Mouse (Mus musculus) heart, adult 2 months (tissue): ENCODE measurements around the gene Supt16. TPM values are rescaled to one million over a fixed set of nuclear protein-coding genes. Genes with fewer than 3 reads are reported as not detected.
A peak's percentile ranks its signal among the peaks of the same experiment; 100 is the strongest.

Experiments
- DNase-seq, 2 experiments: peaks; one replicate each; pipeline ENCODE4 v3.0.0; 2021
- H3K27ac ChIP-seq: fragments of 200-600 bp; 2 replicates; pipeline ENCODE4 v1.8.1; 2022
- H3K27me3 ChIP-seq: fragments of 200-500 bp; 2 replicates; pipeline ENCODE4 v1.6.1; 2012; ENCODE audit warnings: mild to moderate bottlenecking, low read length, inconsistent platforms, mixed read lengths; ENCODE audit not compliant: control insufficient read depth, insufficient read depth
- H3K36me3 ChIP-seq: fragments of 200-500 bp; 2 replicates; pipeline ENCODE4 v1.6.1; 2012; ENCODE audit warnings: low read length, inconsistent platforms; ENCODE audit not compliant: control insufficient read depth, insufficient read depth
- H3K4me1 ChIP-seq: fragments of 200-500 bp; 2 replicates; pipeline ENCODE4 v1.6.1; 2011; ENCODE audit warnings: low read length; ENCODE audit not compliant: control insufficient read depth, insufficient read depth
- H3K4me3 ChIP-seq: fragments of 200-600 bp; 2 replicates; pipeline ENCODE4 v1.8.1; 2022
- H3K79me2 ChIP-seq: fragments of 200-500 bp; replicated peaks from 2 replicates; pipeline ENCODE4 v1.6.1; 2012; ENCODE audit warnings: mild to moderate bottlenecking, inconsistent platforms, low read length, moderate library complexity, mixed read lengths; ENCODE audit not compliant: control insufficient read depth, insufficient read depth
- H3K9ac ChIP-seq: fragments of 200-500 bp; 2 replicates; pipeline ENCODE4 v1.6.1; 2012; ENCODE audit warnings: low read depth, mild to moderate bottlenecking, control low read depth, inconsistent platforms, low read length, mixed read lengths
- CTCF ChIP-seq: fragments of 200-600 bp; IDR thresholded peaks from 2 replicates; pipeline ENCODE4 v1.8.1; 2022; ENCODE audit warnings: antibody characterized with exemption, mild to moderate bottlenecking, moderate library complexity
- EP300 ChIP-seq: fragments of 200-500 bp; IDR thresholded peaks from 2 replicates; pipeline ENCODE4 v1.6.1; 2011; ENCODE audit warnings: low read depth, low read length, control low read depth; ENCODE audit not compliant: insufficient read depth
- POLR2A ChIP-seq: fragments of 200-500 bp; IDR thresholded peaks from 2 replicates; pipeline ENCODE4 v1.6.1; 2011; ENCODE audit warnings: mild to moderate bottlenecking, low read depth, low read length, control low read depth; ENCODE audit not compliant: insufficient read depth
- WGBS: fragments of 180-500 bp; shearing (Covaris S2); methylation state at CpG from one replicate; pipeline ENCODE4 v1.1.7; 2018; 5-methylcytosine and 5-hydroxymethylcytosine counted together
- intact Hi-C: fragments of 180-260 bp; cut with DNase I; formaldehyde crosslinking; loops from one replicate; pipeline ENCODE4 v1.15.1; 2025
- polyA plus RNA-seq: library from polyadenylated mRNA; depleted of rRNA; stranded (reverse); fragments of >200 nt; gene quantifications from 2 replicates; pipeline ENCODE4 v1.2.3, GENCODE M21; 2012
- total RNA-seq, 2 experiments: library from RNA; stranded (reverse); gene quantifications; 2 replicates each; pipeline ENCODE4 v1.2.3; 2021

Gene Supt16
- total and polyA plus RNA-seq, 3 experiments = 5.3 to 24.7 (median 23.9) TPM

DNA sequence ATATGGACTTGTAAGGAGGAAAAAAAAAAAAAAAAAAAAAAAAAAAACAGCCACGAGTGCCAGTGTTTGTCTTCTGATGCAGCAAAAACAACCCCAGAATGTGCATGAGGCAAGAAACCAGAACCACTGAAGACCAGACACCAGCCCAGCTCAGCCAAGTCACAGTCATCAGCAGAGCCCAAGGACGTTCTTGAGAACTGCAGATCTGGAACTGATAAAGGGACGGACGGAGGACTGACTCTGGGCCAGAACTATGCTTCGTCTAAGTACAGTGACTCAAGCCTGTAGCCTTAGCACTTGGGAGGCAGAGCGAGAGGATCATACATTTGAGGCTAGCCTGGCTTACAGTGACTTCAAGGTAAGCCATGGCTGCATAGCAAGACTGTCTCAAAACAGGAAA, 36.3 kb downstream of the Supt16 start:
- intact Hi-C loops = no loop called here
- WGBS = 73% methylated on average over 6 of the region's 6 CpGs

DNA sequence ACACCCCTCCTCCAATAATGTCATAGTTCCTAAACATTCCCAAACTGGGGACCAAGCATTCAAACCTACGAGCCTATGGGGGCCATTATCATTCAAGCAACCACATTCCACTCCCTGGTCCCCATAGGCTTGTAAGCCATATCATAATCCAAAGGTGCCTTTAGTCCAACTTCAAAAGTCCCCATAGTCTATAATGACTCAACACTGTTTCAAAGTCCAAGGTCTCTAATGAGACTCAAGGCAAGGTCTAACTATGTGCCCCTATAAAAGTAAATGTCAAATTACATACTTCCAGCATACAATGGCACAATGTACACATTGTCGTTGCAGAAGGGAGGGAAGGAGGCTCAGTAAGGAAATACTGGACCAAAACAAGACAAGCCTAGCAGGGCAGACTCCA, 42.2 kb downstream of the Supt16 start:
- no peak overlapping the region for H3K4me3 ChIP-seq
- no peak overlapping the region for H3K27ac ChIP-seq
- no peak for DNase-seq
- 88% methylated on average over 2 of the region's 2 CpGs for WGBS
- TF ChIP-seq CTCF (no peak), EP300 (no peak), POLR2A (no peak)
- no peaks in the 10 kb centered on the region for H3K4me1 ChIP-seq
- no peak overlapping the region for H3K9ac ChIP-seq
- peaks cover 1% of the 10 kb centered on the region for H3K27me3 ChIP-seq
- H3K79me2 ChIP-seq = no peaks in the 10 kb centered on the region
- intact Hi-C loops = no loop called here
- H3K36me3 ChIP-seq = no peaks in the 10 kb centered on the region

More for the DNA sequence above, 36.3 kb downstream of the Supt16 start:
- Histone ChIP-seq H3K27me3 (no peaks in the 10 kb centered on the region), H3K4me3 (no peak overlapping the region), H3K4me1 (no peaks in the 10 kb centered on the region), H3K27ac (no peak overlapping the region), H3K9ac (no peak overlapping the region), H3K79me2 (no peaks in the 10 kb centered on the region), H3K36me3 (no peaks in the 10 kb centered on the region)
- TF ChIP-seq POLR2A (no peak), EP300 (no peak), CTCF (no peak)
- no peak for DNase-seq

DNA sequence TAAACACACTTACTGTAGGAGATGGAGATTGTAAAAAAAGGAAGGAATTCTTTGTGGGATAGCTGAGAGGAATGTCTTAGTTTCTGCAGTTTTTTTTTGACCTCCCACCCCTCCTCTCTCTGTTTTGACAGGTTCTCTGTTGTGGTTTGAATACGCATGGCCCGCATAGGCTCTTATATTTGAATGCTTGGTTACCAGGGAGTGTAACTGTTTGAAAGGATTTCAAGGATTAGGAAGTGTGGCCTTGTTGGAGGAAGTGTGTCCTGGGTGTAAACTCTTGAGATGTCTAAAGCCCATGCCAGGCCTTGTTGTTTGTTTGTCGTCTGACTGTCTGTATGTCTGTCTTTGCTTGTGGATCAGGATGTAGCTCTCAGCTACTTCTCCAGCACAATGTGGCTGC, 44.6 kb downstream of the Supt16 start:
- no peak overlapping the region for H3K9ac ChIP-seq
- H3K4me1 ChIP-seq = no peaks in the 10 kb centered on the region
- no peak overlapping the region for H3K27ac ChIP-seq
- no peak for DNase-seq
- no peak for TF ChIP-seq EP300
- no peak for TF ChIP-seq CTCF
- no peak for TF ChIP-seq POLR2A
- no peaks in the 10 kb centered on the region for H3K79me2 ChIP-seq
- intact Hi-C loops = no loop called here
- no peak overlapping the region for H3K4me3 ChIP-seq
- H3K36me3 ChIP-seq = no peaks in the 10 kb centered on the region
- 41% methylated on average over 3 of the region's 3 CpGs for WGBS
- peaks cover 1% of the 10 kb centered on the region for H3K27me3 ChIP-seq

DNA sequence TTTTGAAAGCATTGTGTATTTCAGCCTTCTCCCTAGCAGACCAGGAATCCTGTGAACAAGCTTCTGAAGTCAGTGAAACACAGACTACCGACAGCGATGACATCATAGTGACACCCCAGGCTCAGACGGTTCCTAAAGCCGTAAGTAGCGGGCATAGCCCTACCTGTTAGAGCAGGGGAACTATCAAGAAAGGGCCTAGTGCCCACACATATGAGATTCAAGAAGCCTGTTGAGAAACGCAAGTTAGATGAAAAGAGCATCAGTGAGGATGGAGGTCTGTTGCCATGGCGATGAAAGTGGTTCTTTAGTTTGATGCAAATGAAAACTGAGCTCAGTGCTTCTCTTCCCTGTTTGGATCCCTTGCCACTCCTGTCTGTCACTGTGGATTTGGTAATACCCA, 45.0 kb downstream of the Supt16 start:
- H3K36me3 ChIP-seq = no peaks in the 10 kb centered on the region
- no peak for DNase-seq
- no peak overlapping the region for H3K9ac ChIP-seq
- intact Hi-C loops = no loop called here
- peaks cover 1% of the 10 kb centered on the region for H3K27me3 ChIP-seq
- no peak overlapping the region for H3K4me3 ChIP-seq
- whole genome bisulfite sequencing = 33% methylated on average over 7 of the region's 7 CpGs
- no peak for TF ChIP-seq POLR2A
- no peak for TF ChIP-seq EP300
- no peak for TF ChIP-seq CTCF
- H3K27ac ChIP-seq = no peak overlapping the region
- no peaks in the 10 kb centered on the region for H3K79me2 ChIP-seq
- no peaks in the 10 kb centered on the region for H3K4me1 ChIP-seq

DNA sequence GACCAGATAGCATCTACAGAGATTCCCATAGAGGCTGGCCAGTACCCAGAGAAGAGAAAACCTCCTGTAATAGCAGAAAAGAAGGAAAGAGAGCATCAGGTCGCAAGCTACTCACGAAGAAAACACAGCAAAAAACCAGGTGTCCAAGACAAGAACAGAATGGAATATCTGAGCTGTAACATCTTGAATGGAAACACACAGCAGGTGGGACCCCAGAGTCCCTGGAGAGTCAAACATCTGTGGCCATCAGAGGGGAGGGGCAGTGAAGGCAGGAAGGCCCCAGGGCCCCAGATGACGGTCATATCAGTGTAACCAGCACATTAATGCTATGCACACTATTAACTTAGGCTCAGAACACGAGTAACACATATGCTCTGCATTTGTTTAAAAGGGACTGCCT, 47.3 kb downstream of the Supt16 start:
- H3K27ac ChIP-seq = no peak overlapping the region
- WGBS = 59% methylated on average over 4 of the region's 4 CpGs
- no peaks in the 10 kb centered on the region for H3K4me1 ChIP-seq
- H3K4me3 ChIP-seq = no peak overlapping the region
- no peaks in the 10 kb centered on the region for H3K79me2 ChIP-seq
- intact Hi-C loops = no loop called here
- TF ChIP-seq POLR2A = no peak
- TF ChIP-seq EP300 = no peak
- TF ChIP-seq CTCF = no peak
- DNase-seq = no peak
- H3K9ac ChIP-seq = no peak overlapping the region
- H3K36me3 ChIP-seq = no peaks in the 10 kb centered on the region
- H3K27me3 ChIP-seq = peaks cover 1% of the 10 kb centered on the region

DNA sequence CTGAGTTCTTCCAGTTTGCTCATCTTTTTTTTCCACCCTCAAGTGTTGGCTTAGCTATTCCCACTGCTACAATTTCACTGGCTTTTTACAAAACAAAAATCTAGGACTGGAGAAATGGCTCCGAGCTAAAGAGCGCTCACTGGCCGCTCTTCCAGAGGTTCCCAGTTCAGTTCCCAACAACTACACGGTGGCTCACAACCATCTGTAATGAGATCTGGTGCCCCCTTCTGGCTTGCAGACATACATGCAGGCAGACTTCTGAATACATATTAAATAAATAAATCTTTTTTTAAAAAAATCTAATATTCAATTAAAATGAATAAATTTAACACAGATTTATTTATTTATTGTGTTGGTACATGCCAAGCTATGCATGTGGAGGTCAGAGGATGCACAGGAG, 50.7 kb downstream of the Supt16 start:
- TF ChIP-seq POLR2A (no peak), CTCF (peak; percentile 61)
- Histone ChIP-seq H3K9ac (no peak overlapping the region), H3K27me3 (no peaks in the 10 kb centered on the region; the same call in 1 of the 2 replicates), H3K79me2 (no peaks in the 10 kb centered on the region), H3K27ac (no peak overlapping the region), H3K4me1 (no peaks in the 10 kb centered on the region), H3K4me3 (no peak overlapping the region), H3K36me3 (no peaks in the 10 kb centered on the region)
- intact Hi-C loops = no loop called here
- WGBS = 72% methylated on average over 4 of the region's 4 CpGs
- DNase-seq = no peak
